Mouse (Mus musculus): ENCODE measurements around the gene Ppp6r3.
A peak's percentile ranks its signal among the peaks of the same experiment; 100 is the strongest.
"Not testable (repeated sequence)": the region's sequence is repeated elsewhere in the genome, so short reads cannot be mapped to it uniquely, and the experiment has no call there.

The Ppp6r3 gene

DNA sequence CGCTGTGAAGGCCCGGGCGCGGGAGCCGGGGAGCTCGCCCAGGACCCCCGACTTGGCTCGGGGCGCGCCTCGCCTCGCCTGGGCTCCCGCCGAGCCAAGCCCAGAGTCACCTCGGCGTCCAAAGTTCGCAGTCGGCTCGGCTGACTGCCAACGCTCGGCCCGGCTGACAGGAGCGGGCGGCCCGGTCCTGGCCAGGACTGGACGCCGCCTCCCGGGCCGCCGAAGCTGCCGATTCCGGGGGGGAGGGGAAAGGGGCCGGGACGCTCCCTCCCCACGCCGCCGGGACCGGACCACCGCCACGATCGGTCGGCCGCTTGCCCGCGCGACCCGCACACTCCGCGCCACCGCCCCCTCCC, 295 bp downstream of the Ppp6r3 start:
- DNase-seq (ENCODE audit: low spot score) = no peak

DNA sequence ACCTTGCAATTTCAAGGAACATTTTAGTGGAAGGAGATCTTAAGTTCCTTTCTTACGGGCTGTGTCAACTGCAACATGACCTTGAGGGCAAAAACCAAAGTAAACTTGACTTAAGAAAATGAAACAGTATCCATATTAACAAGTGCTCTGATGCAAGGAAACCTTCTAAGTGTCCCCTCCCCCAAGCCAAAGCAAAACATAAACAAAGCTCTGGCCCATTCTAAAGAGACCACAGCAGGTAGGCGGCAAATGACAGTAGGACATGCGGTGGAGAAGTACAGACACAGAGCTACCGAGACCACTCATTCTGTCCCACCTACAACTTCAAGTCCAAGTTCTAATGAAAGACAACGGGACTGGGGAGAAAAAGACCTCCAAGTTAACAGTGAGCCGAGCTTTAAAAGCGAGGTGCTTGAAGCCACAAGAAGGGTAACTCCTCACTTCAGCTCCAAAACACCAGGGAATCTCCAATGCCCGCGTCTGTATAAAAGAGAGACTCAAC, 905 bp downstream of the Ppp6r3 start:
- no peak for DNase-seq (ENCODE audit: low spot score)

DNA sequence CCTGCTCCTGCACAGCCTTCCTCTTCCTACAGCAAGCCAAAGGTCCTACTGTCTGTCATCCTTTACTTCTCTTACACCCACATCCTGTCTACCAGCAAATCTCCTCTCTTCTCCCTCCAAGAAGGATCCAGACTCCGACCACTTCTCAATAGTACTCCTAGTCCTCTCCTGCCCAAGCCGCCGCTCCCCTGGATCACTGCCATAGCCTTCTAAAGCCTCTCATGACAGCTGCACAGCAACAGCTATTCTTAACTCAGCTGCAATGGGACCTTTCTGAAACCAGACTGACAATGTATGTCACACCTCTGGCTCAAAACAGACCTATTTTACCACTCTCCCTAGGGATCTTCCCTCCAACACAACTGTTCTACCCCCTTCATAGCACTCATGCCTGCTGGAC, 11.2 kb downstream of the Ppp6r3 start:
- DNase-seq (ENCODE audit: low spot score) = no peak

DNA sequence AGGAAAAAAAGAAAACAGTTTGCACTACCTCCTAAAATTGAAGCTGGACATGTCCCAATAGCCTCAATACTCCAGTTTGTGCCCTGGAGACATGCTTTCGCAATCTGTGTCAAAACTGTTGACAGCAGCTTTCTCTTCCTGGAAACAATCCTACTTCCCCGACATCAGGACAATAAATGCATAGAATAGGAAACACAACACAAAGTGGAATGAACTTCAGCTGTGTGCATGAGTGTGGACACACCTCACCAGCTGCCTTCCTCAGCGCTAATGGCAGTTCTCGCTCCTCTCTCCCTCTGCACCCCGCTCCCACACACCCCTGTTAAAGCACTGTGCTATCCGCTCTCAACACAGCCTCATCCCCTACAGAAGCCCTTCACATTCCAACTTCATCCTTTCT, 12.8 kb downstream of the Ppp6r3 start:
- no peak for DNase-seq (ENCODE audit: low spot score)

GRCm38 (mm10) chr19:3562298-3562697, 13.3 kb downstream of the Ppp6r3 start:
- DNase-seq (ENCODE audit: low spot score) = no peak

GRCm38 (mm10) chr19:3556169-3556827, 19.3 kb downstream of the Ppp6r3 start:
- no peak for DNase-seq (ENCODE audit: low spot score)

DNA sequence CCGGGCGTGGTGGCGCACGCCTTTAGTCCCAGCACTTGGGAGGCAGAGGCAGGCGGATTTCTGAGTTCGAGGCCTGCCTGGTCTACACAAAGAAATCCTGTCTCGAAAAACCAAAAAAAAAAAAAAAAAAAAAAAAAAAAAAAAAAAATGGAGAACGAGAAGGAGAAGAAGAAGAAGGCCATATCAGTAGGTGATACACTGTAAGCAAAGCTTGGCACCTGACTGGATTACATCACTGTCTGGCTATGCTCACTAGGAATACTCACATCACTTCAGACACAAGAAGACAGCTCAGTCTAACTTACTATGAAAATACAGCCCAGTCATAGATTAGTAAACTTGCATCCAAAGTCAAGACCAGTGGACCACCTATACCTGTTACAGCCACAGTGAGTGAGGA, 20.8 kb downstream of the Ppp6r3 start:
- no peak for DNase-seq (ENCODE audit: low spot score)

DNA sequence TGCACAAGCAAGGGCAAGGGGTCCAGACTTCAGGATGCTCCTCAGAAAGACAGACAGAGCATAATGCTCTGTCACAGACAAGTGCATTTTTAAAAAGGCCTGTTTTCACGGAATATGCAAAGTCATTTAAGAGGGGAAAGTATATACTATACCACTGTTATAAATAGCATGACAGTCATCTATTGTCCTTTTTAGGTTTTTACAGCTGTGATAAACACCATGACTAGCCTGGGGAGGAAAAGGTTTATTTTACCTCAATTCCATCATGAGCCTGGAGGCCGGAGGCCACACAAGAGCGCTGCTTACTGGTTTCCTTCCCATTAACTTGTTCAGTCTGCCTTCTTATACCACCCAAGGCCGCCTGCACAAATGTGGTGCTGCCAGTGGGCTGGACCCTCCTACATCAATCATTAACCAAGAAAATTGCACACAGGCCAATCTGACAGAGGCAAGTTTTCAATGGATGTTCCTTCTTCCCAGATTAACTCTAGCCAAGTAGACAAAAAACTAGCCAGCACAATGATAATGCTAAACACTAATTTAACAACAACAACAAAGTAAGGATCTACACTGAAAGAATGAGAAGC, 23.9 kb downstream of the Ppp6r3 start:
- DNase-seq (ENCODE audit: low spot score) = peak; percentile 25

- no peak for DNase-seq (ENCODE audit: low spot score)
Measured at GRCm38 (mm10) chr19:3550101-3550500, 25.4 kb downstream of the Ppp6r3 start.

DNA sequence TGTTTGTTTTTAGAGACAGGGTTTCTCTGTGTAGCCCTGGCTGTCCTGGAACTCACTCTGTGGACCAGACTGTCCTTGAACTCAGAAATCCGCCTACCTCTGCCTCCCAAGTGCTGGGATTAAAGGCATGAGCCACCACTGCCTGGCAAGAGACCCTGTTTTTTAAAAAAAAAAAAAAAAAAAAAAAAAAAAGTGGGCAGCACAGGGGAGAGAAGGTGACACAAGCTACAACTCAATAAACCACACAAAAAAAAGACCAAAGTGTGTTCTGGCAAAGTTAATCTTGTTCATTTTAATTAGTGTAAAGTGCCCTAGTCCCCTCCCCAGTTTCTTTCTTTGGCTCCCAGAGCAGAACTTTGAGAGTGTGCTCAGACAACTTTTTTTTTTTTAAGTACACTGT, 26.3 kb downstream of the Ppp6r3 start:
- no peak for DNase-seq (ENCODE audit: low spot score)

DNA sequence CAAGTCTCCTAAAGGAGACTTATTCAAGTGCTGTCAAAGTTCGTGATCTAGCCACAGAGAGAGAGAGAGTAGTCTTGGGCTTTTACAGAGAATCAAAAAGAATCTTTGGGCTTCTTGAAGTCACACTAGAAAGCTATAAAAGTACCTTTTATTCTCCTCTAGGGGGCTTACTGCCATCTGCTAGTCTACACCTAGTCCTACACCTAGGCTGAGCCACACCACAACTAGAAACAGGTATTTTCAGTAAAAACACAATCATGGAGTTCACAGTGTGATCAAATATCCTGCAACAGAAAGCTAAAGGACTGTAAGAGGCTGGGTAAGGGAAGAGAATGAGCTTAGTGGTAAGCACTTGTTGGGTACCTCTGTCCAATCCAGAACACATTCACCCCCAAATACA, 27.2 kb downstream of the Ppp6r3 start:
- DNase-seq (ENCODE audit: low spot score) = no peak

GRCm38 (mm10) chr19:3544995-3545394, 30.6 kb downstream of the Ppp6r3 start:
- no peak for DNase-seq (ENCODE audit: low spot score)

- DNase-seq (ENCODE audit: low spot score) = no peak
Measured at GRCm38 (mm10) chr19:3542591-3542990, 33.0 kb downstream of the Ppp6r3 start.

DNA sequence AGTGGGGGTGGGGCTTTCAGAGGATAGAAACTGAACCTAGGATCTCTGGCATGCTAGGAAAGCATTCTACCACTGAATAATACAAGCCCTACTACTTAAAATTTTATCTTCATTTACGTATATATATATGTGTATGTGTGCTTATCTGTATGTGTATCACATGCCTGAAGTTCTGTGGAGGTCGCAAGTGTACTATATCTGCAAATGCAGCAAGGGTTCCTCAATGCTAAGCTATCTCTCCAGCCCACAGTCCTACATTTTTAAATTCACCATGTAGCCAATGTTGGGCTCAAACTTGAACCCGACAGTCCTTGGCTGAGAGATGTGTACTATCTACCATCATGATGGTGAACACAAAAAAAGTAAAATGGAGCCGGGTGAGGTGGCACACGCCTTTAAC, 34.6 kb downstream of the Ppp6r3 start:
- DNase-seq (ENCODE audit: low spot score) = no peak

DNA sequence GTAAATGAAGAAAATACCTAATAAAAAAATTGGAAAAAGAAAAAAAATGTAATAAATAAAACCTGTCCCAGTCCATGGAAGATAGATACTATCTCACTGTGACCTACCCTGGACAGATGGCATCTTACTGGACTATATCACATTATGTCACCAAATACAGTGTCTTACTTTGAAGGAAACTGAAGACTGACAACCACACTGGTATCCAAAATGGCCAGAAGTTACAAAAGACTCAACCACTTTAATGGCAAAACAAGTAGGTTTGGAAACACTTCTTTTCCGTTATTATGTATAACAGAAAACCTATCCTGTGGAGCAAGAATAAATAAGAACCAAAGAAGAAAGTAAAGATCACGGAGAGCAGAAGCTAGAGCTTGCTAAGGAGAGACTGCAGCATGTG, 35.3 kb downstream of the Ppp6r3 start:
- no peak for DNase-seq (ENCODE audit: low spot score)

DNA sequence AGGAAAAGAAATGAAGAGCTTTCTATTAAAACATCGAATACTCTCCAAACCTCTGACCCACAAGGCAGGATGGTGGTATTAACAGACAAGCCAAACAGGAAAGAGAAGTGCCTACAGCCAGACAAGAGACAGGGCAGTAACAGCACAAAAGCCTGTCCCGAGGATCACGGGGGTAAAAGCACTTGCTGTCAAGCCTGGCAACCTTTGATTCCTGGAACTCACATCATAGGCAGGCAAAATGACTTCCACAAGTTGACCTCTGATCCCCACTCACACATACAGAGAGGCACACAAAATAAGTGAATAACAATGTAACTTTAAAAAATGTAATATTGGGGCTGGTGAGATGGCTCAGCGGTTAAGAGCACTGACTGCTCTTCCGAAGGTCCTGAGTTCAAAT, 36.1 kb downstream of the Ppp6r3 start:
- DNase-seq (ENCODE audit: low spot score) = peak; percentile 28

- DNase-seq (ENCODE audit: low spot score) = no peak
Measured at GRCm38 (mm10) chr19:3537658-3538057, 37.9 kb downstream of the Ppp6r3 start.

GRCm38 (mm10) chr19:3534945-3535344, 40.6 kb downstream of the Ppp6r3 start:
- DNase-seq (ENCODE audit: low spot score) = no peak

DNA sequence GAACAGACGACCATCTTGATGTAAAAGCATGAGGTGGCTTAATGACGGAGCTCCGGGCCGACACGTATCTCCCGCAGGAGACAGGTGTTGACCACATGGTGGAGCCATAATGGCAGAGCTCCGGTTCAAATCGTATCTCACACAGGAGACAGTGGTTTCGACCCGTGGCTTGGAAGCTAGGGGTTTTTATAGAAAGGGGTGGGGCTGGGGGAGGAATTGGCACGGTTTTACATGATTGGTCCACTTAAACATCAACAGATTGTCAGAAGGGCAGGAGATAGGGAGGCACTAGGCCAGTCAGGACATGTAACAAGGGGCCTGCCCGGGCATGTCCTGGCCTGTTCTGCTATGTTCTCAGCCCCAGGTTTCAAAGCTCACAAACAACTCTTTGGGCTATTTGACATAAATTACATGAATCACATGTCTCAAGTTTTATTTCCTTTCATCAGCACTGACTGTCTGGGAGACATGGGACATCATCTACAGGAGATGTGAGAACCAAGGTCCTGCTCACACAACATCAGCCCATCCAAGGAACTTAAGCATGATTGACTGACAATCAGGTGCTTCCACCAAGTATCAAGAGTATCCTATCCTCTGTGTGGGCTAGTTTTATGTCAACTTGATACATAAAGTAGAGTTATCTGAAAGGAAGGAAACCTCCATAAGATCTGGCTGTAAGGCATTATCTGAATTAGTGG, 42.1 kb downstream of the Ppp6r3 start:
- not testable (repeated sequence) for DNase-seq (ENCODE audit: low spot score)

- no peak for DNase-seq (ENCODE audit: low spot score)
Measured at GRCm38 (mm10) chr19:3532717-3533260, 42.8 kb downstream of the Ppp6r3 start.

- DNase-seq (ENCODE audit: low spot score) = no peak
Measured at GRCm38 (mm10) chr19:3529781-3530180, 45.8 kb downstream of the Ppp6r3 start.

DNA sequence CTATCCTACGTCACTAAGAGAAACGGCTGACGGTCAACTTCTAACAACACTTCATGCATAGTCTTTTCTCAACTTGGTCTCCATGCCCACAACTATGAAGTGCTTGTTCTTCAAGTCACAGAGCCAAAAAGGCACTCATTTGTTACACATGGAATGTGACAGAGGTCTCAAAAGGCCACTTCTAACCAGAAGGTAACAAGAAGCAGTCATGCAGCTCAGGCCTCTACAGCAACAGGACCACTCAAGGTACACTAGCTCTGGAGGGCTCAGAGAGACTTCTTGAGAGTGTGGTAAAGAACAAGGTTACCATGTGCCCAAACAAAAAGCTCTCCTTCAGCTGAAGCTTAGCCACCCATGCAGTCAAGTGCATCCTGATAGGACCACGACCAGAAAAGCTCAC, 46.9 kb downstream of the Ppp6r3 start:
- DNase-seq (ENCODE audit: low spot score) = no peak

DNA sequence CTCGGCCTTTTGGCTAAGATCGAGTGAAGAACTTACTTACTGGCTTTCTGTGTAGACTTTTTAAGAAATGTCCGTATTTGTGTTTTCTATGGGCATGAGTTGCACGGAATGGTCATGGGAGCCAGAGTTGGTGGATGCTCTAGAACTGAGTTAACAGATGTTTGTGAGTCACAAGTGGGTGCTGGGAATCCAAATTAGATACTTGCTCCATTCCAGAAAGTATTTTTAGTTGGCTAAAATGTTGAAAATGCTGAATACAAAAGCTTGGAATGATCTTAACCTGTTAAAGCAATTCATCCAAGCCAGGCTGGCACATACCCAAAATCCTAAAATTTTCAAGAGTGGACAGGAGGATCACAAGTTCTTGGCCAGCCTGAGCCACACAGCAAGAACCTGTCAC, 48.0 kb downstream of the Ppp6r3 start:
- no peak for DNase-seq (ENCODE audit: low spot score)

Data from yolk sac, embryonic 10.5 days (tissue).